ENCODE assay signal across 12 mouse cellular contexts in genomic region chr4:116829364-116830069, GRCm38 (mm10). TPM values are rescaled to one million over a fixed set of nuclear protein-coding genes. Genes with fewer than 3 reads are reported as not detected.
A peak's percentile ranks its signal among the peaks of the same experiment; 100 is the strongest.
DNase-seq lines count a peak whose midpoint lies in the region; ATAC-seq and TF ChIP-seq lines count a peak whose summit lies in the region.
"Had no signal": no experiment of that assay in that cellular context is flagged by ENCODE, and none has a peak within 500 bp of the region (broad histone marks: within the 10 kb centered on the region; RNA-seq: fewer than 3 reads in every experiment).

No protein-coding gene starts in this region.

- WGBS in embryonic facial prominence, embryonic 10.5 days, result 64% methylated on average over 6 of the region's 6 CpGs
- WGBS in hindbrain, embryonic 14.5 days, result 33% methylated on average over 6 of the region's 6 CpGs
- 31% methylated on average over 6 of the region's 6 CpGs for whole genome bisulfite sequencing in midbrain, embryonic 14.5 days

- no peak for TF ChIP-seq POLR2A in brain, embryonic 14.5 days (IDR thresholded peaks at IDR 0.05; ENCODE audit: borderline replicate concordance, extremely low read depth, insufficient read depth, insufficient read length, poor library complexity, severe bottlenecking)

- no peaks in the 10 kb centered on the region for H3K9me3 ChIP-seq in embryonic facial prominence, embryonic 10.5 days
- no peaks in the 10 kb centered on the region for H3K9me3 ChIP-seq in hindbrain, embryonic 14.5 days (ENCODE audit: control insufficient read depth, low read length)
- H3K9me3 ChIP-seq in midbrain, embryonic 14.5 days (ENCODE audit: control insufficient read depth, low read length), result no peaks in the 10 kb centered on the region
- H3K9me3 ChIP-seq: liver, embryonic 15.5 days had no signal

- H3K36me3 ChIP-seq in embryonic facial prominence, embryonic 10.5 days (replicated peaks), result no peaks in the 10 kb centered on the region
- H3K36me3 ChIP-seq in hindbrain, embryonic 14.5 days (replicated peaks; ENCODE audit: control insufficient read depth, insufficient read depth), result no peaks in the 10 kb centered on the region
- no peaks in the 10 kb centered on the region for H3K36me3 ChIP-seq in midbrain, embryonic 14.5 days (ENCODE audit: control insufficient read depth, insufficient read depth, low read length)
- H3K36me3 ChIP-seq: liver, embryonic 15.5 days had no signal

- H3K4me3 ChIP-seq in embryonic facial prominence, embryonic 10.5 days, result no peak overlapping the region
- H3K4me3 ChIP-seq in hindbrain, embryonic 14.5 days (replicated peaks; ENCODE audit: low read length), result no peak overlapping the region
- no peak overlapping the region for H3K4me3 ChIP-seq in midbrain, embryonic 14.5 days (replicated peaks; ENCODE audit: low read depth, low read length)
- H3K4me3 ChIP-seq: liver, embryonic 15.5 days had no signal

- DNase-seq in brain, embryonic 14.5 days (ENCODE audit: low read depth), result peak; percentile 79
- DNase-seq in embryonic facial prominence, embryonic 10.5 days (ENCODE audit: low spot score), result no peak
- DNase-seq in hindbrain, embryonic 14.5 days (ENCODE audit: low spot score), result no peak
- DNase-seq in midbrain, embryonic 14.5 days, result peak; percentile 24
- no peak for DNase-seq in right cerebral cortex, postnatal 36 days (ENCODE audit: low spot score in 2 of 2)
- no peak for DNase-seq in left cerebral cortex, adult 11 months (ENCODE audit: low spot score)
- no peak for DNase-seq in urinary bladder, postnatal 36 days (ENCODE audit: low spot score in 2 of 2)
- DNase-seq: cerebellum, adult 9-11 months; gastrocnemius, postnatal 14 days; kidney, adult 18-20 months; right cerebral cortex, postnatal 14 days had no signal

- no peak for TF ChIP-seq CTCF in brain, embryonic 14.5 days (IDR thresholded peaks at IDR 0.05; ENCODE audit: borderline replicate concordance, extremely low read depth, insufficient read depth, insufficient read length)

- peaks cover 21% of the 10 kb centered on the region for H3K4me1 ChIP-seq in embryonic facial prominence, embryonic 10.5 days
- peaks cover 15% of the 10 kb centered on the region for H3K4me1 ChIP-seq in hindbrain, embryonic 14.5 days (replicated peaks; ENCODE audit: control insufficient read depth, insufficient read depth, low read length)
- H3K4me1 ChIP-seq in midbrain, embryonic 14.5 days (ENCODE audit: control insufficient read depth, insufficient read depth, low read length), result peaks cover 9% of the 10 kb centered on the region

- no peak for ATAC-seq in hindbrain, embryonic 14.5 days (ENCODE audit: low FRiP score)
- ATAC-seq in midbrain, embryonic 14.5 days (ENCODE audit: low FRiP score, low TSS enrichment), result no peak

- peak overlapping the region; percentile 53 for H3K9ac ChIP-seq in hindbrain, embryonic 14.5 days
- peak overlapping the region; percentile 44 for H3K9ac ChIP-seq in midbrain, embryonic 14.5 days (replicated peaks; ENCODE audit: low read length)
- H3K9ac ChIP-seq: liver, embryonic 15.5 days had no signal

- no peak overlapping the region for H3K4me2 ChIP-seq in hindbrain, embryonic 14.5 days (replicated peaks)
- H3K4me2 ChIP-seq in midbrain, embryonic 14.5 days (ENCODE audit: low read length), result no peak overlapping the region
- H3K4me2 ChIP-seq: liver, embryonic 15.5 days had no signal

- H3K27ac ChIP-seq in embryonic facial prominence, embryonic 10.5 days (replicated peaks), result peak overlapping the region; percentile 58
- H3K27ac ChIP-seq in hindbrain, embryonic 14.5 days, result peak overlapping the region; percentile 67
- H3K27ac ChIP-seq in midbrain, embryonic 14.5 days (replicated peaks; ENCODE audit: low read depth, low read length), result peak overlapping the region; percentile 43
- H3K27ac ChIP-seq: liver, embryonic 15.5 days had no signal

- H3K27me3 ChIP-seq in embryonic facial prominence, embryonic 10.5 days (replicated peaks; ENCODE audit: low read depth, poor library complexity, severe bottlenecking), result no peaks in the 10 kb centered on the region
- H3K27me3 ChIP-seq in hindbrain, embryonic 14.5 days (ENCODE audit: control insufficient read depth, insufficient read depth, low read length), result no peaks in the 10 kb centered on the region
- no peaks in the 10 kb centered on the region for H3K27me3 ChIP-seq in midbrain, embryonic 14.5 days (ENCODE audit: control insufficient read depth, insufficient read depth, low read length)
- H3K27me3 ChIP-seq: liver, embryonic 15.5 days had no signal

RNA-seq across cellular contexts. Expression of gene Hpdl, which starts 8.0 kb away (rescaled TPM):
- 0.34 and 0.64 TPM in 2 replicates for polyA plus RNA-seq in brain, embryonic 14.5 days (2012; rRNA removed)
- 2.3 TPM in 2 replicates for polyA plus RNA-seq in embryonic facial prominence, embryonic 10.5 days (2016; fragmentation: Nextera tagmentation; extraction: Ambion mirVana)
- polyA plus RNA-seq in hindbrain, embryonic 14.5 days (2014; fragmentation: Nextera tagmentation; extraction: Ambion mirVana), result 1.8 and 1.9 TPM in 2 replicates
- polyA plus RNA-seq in midbrain, embryonic 14.5 days (2014; fragmentation: Nextera tagmentation; extraction: Ambion mirVana), result 1.1 and 1.2 TPM in 2 replicates

RNA-seq across cellular contexts. Expression of gene Mutyh, which starts 22.0 kb away (rescaled TPM):
- polyA plus RNA-seq in brain, embryonic 14.5 days (2012; rRNA removed), result 10.7 and 21.2 TPM in 2 replicates
- polyA plus RNA-seq in embryonic facial prominence, embryonic 10.5 days (2016; fragmentation: Nextera tagmentation; extraction: Ambion mirVana), result 27.4 and 32.6 TPM in 2 replicates
- polyA plus RNA-seq in hindbrain, embryonic 14.5 days (2014; fragmentation: Nextera tagmentation; extraction: Ambion mirVana), result 5.5 and 6.4 TPM in 2 replicates
- 3.8 and 5.9 TPM in 2 replicates for polyA plus RNA-seq in midbrain, embryonic 14.5 days (2014; fragmentation: Nextera tagmentation; extraction: Ambion mirVana)

RNA-seq across cellular contexts. Expression of gene Toe1, which starts 22.1 kb away (rescaled TPM):
- 34.3 and 41.7 TPM in 2 replicates for polyA plus RNA-seq in brain, embryonic 14.5 days (2012; rRNA removed)
- 39.7 and 41.7 TPM in 2 replicates for polyA plus RNA-seq in embryonic facial prominence, embryonic 10.5 days (2016; fragmentation: Nextera tagmentation; extraction: Ambion mirVana)
- polyA plus RNA-seq in hindbrain, embryonic 14.5 days (2014; fragmentation: Nextera tagmentation; extraction: Ambion mirVana), result 25.3 and 27.1 TPM in 2 replicates
- polyA plus RNA-seq in midbrain, embryonic 14.5 days (2014; fragmentation: Nextera tagmentation; extraction: Ambion mirVana), result 22.6 and 30.4 TPM in 2 replicates

RNA-seq across cellular contexts. Expression of gene Zswim5, which starts 47.7 kb away (rescaled TPM):
- 30.1 and 36.0 TPM in 2 replicates for polyA plus RNA-seq in brain, embryonic 14.5 days (2012; rRNA removed)
- polyA plus RNA-seq in embryonic facial prominence, embryonic 10.5 days (2016; fragmentation: Nextera tagmentation; extraction: Ambion mirVana), result 2.7 and 3.0 TPM in 2 replicates
- polyA plus RNA-seq in hindbrain, embryonic 14.5 days (2014; fragmentation: Nextera tagmentation; extraction: Ambion mirVana), result 5.9 and 6.0 TPM in 2 replicates
- 7.7 and 9.2 TPM in 2 replicates for polyA plus RNA-seq in midbrain, embryonic 14.5 days (2014; fragmentation: Nextera tagmentation; extraction: Ambion mirVana)

Comparison
In these comparisons a context has a peak if more than half of its experiments do, and no peak if none do; other contexts are left out.
1. DNase-seq: peak in brain, embryonic 14.5 days (single experiment) and midbrain, embryonic 14.5 days (single experiment); none in embryonic facial prominence, embryonic 10.5 days (single experiment), hindbrain, embryonic 14.5 days (single experiment), right cerebral cortex, postnatal 36 days (0 of 2), left cerebral cortex, adult 11 months (single experiment) and urinary bladder, postnatal 36 days (0 of 2).
2. Peak in every context shown above with its lines, with median percentiles within 50 percentile points of each other: H3K27ac ChIP-seq.